Mouse (Mus musculus) liver, postnatal 0 days (tissue): ENCODE data around the gene Zbed3. TPM values are rescaled to one million over a fixed set of nuclear protein-coding genes. Genes with fewer than 3 reads are reported as not detected.

Source experiments
- ATAC-seq: fragments of 200-750 bp; cut with Nextera tagmentation; 2 replicates; pipeline ENCODE4 v1.8.0; 2017; ENCODE audit warnings: mild to moderate bottlenecking, moderate library complexity
- DNase-seq: peaks from one replicate; pipeline ENCODE4 v3.0.0-alpha.2; 2016
- H3K27ac ChIP-seq: fragments of 300-500 bp; sonication (generic); 2 replicates; pipeline ENCODE4 v1.5.1; 2014; ENCODE audit warnings: antibody characterized with exemption, moderate library complexity, mild to moderate bottlenecking, low read depth
- H3K27me3 ChIP-seq: fragments of 300-500 bp; sonication (generic); 2 replicates; pipeline ENCODE4 v1.6.1; 2014; ENCODE audit warnings: low read length, control low read depth, mixed read lengths; ENCODE audit not compliant: insufficient read depth
- H3K36me3 ChIP-seq: fragments of 300-500 bp; sonication (generic); replicated peaks from 2 replicates; pipeline ENCODE4 v1.6.1; 2014; ENCODE audit warnings: mild to moderate bottlenecking, control low read depth, low read length, moderate library complexity, mixed read lengths; ENCODE audit not compliant: insufficient read depth
- H3K4me1 ChIP-seq: fragments of 300-500 bp; sonication (generic); 2 replicates; pipeline ENCODE4 v1.6.1; 2014; ENCODE audit warnings: antibody characterized with exemption, mild to moderate bottlenecking, control low read depth; ENCODE audit not compliant: insufficient read depth
- H3K4me2 ChIP-seq: fragments of 300-500 bp; sonication (generic); 2 replicates; pipeline ENCODE4 v1.6.1; 2014; ENCODE audit warnings: low read depth, mild to moderate bottlenecking, low read length, moderate library complexity, mixed read lengths
- H3K4me3 ChIP-seq: fragments of 300-500 bp; sonication (generic); 2 replicates; pipeline ENCODE4 v1.5.1; 2014; ENCODE audit warnings: low read depth, low read length
- H3K9ac ChIP-seq: fragments of 300-500 bp; sonication (generic); replicated peaks from 2 replicates; pipeline ENCODE4 v1.6.1; 2014; ENCODE audit warnings: mild to moderate bottlenecking, moderate library complexity
- H3K9me3 ChIP-seq: fragments of 300-500 bp; sonication (generic); 2 replicates; pipeline ENCODE4 v1.6.1; 2016; ENCODE audit warnings: mild to moderate bottlenecking, control low read depth, low read length, mixed read lengths
- CTCF ChIP-seq: sonication (generic); IDR thresholded peaks from 2 replicates; pipeline ENCODE4 v1.5.1; 2016; ENCODE audit warnings: antibody characterized with exemption, low read depth
- EP300 ChIP-seq: IDR thresholded peaks from 2 replicates; pipeline ENCODE4 v1.6.1; 2016; ENCODE audit warnings: antibody characterized with exemption, low read depth, mild to moderate bottlenecking
- WGBS: fragments of 180-500 bp; shearing (Covaris S2); extraction: QIAGEN DNeasy Blood & Tissue Kit; methylation state at CpG from one replicate; pipeline ENCODE4 v1.1.7; 2014; ENCODE audit not compliant: insufficient replicate concordance; 5-methylcytosine and 5-hydroxymethylcytosine counted together
- polyA plus RNA-seq: library from polyadenylated mRNA; unstranded; fragments of >200 nt; fragmentation: Nextera tagmentation; extraction: Ambion mirVana; gene quantifications from 2 replicates; pipeline ENCODE4 v1.2.1, GENCODE M21; 2015

Zbed3 gene
- polyA plus RNA-seq, 1 experiment from 2014 or later, result 5.7 TPM

DNA sequence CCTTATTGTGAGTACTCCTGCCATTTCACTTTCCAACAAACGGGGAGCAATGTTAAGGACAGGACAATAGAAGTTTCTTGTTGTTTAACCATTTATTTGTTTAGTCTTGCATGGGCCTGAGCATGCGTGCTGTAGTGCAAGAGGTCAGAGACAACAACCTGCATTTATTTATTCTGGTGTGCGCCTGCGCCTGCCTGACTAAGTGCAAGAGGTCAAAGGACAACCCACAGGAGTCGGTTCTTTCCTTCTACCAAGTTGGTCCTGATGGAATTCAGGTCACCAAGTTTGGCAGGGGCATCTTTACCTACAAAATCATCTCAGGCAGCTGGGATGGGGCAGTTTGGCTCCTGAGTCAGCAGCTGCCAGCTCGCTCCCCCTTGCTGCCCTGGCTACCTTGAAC lies 22.5 kb downstream of the Zbed3 start:
- no peak for DNase-seq
- Histone ChIP-seq H3K27ac (no peak overlapping the region), H3K9ac (no peak overlapping the region), H3K4me2 (no peak overlapping the region), H3K36me3 (peaks cover 6% of the 10 kb centered on the region), H3K27me3 (no peaks in the 10 kb centered on the region), H3K4me3 (no peak overlapping the region), H3K9me3 (no peaks in the 10 kb centered on the region), H3K4me1 (no peaks in the 10 kb centered on the region)
- no peak for ATAC-seq
- 63% methylated on average over 6 of the region's 6 CpGs for WGBS
- TF ChIP-seq EP300 (no peak), CTCF (no peak)

DNA sequence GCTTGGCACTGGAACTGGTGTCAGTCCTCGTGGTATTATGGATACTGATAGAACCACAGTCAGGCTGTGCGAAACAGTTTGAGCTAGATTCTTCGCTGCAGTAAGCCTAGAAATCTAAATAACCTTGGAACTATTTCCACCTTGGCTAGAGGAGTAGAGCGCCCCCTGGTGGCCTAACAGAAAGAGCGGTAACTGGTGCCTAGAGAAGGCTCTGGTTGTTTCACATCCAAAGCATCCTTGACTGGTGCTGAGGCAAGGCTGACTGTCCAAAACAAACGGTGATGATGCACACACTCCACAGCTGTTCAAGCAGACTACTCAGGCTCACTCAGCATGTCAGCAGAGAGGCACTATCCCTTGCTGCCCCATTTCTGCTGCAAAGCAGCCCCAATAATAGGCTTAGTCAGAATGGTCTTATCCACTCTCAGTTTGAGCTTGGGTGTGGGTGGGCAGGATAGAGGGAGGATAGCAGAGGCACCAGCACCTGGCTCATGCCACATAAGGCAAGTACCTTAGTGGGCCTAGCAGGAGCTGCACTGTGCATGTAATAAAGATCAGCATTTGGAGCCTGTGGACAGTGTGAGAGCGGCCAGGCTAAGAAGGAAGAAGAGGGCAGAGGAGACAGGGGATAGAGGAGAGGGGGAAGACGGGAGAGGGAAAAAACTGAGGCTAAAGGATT lies 23.7 kb downstream of the Zbed3 start:
- no peaks in the 10 kb centered on the region for H3K27me3 ChIP-seq
- H3K9ac ChIP-seq, result no peak overlapping the region
- no peaks in the 10 kb centered on the region for H3K4me1 ChIP-seq
- TF ChIP-seq CTCF, result peak; percentile 93
- no peak for TF ChIP-seq EP300
- H3K4me2 ChIP-seq, result no peak overlapping the region
- ATAC-seq, result peak; percentile 56; the same call in 1 of the 2 replicates
- H3K36me3 ChIP-seq, result peaks cover 19% of the 10 kb centered on the region
- no peaks in the 10 kb centered on the region for H3K9me3 ChIP-seq
- WGBS, result 31% methylated on average over 8 of the region's 8 CpGs
- H3K4me3 ChIP-seq, result no peak overlapping the region
- H3K27ac ChIP-seq, result no peak overlapping the region
- DNase-seq, result peak; percentile 81

DNA sequence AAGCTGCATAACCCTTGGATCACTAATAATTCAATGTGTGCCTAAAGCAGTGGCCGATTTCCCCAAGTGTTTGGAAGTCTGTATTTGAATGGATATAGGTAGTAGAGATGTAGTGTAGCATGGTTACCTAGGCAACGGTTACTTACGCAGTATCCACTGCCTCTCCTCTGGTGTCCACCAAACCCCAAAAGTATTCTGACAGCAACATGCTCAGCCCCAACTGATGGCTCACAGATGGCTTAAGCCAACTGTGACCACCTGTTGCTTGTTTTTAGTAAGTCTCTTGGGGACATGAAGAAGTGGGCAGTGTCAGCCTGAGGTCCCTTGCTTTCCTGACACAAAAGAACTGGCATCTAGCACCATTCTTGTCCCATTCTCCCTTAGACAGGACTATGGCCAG lies 25.1 kb downstream of the Zbed3 start:
- DNase-seq, result no peak
- WGBS, result 88% methylated on average over 3 of the region's 3 CpGs

GRCm38 (mm10) chr13:95358223-95358622 lies 34.8 kb downstream of the Zbed3 start:
- no peaks in the 10 kb centered on the region for H3K27me3 ChIP-seq
- H3K9ac ChIP-seq, result no peak overlapping the region
- H3K4me1 ChIP-seq, result no peaks in the 10 kb centered on the region
- no peak overlapping the region for H3K27ac ChIP-seq
- no peak for ATAC-seq
- WGBS, result 40% methylated on average over 2 of the region's 2 CpGs
- H3K4me3 ChIP-seq, result no peak overlapping the region
- DNase-seq, result no peak
- no peak overlapping the region for H3K4me2 ChIP-seq
- TF ChIP-seq EP300 (no peak), CTCF (no peak)
- H3K36me3 ChIP-seq, result peaks cover 89% of the 10 kb centered on the region
- H3K9me3 ChIP-seq, result no peaks in the 10 kb centered on the region

More for the DNA sequence above, 25.1 kb downstream of the Zbed3 start:
- Histone ChIP-seq H3K4me1 (no peaks in the 10 kb centered on the region), H3K9ac (no peak overlapping the region), H3K27me3 (no peaks in the 10 kb centered on the region), H3K4me3 (no peak overlapping the region), H3K36me3 (peaks cover 30% of the 10 kb centered on the region), H3K9me3 (no peaks in the 10 kb centered on the region), H3K27ac (no peak overlapping the region), H3K4me2 (no peak overlapping the region)
- ATAC-seq, result no peak
- no peak for TF ChIP-seq EP300
- no peak for TF ChIP-seq CTCF

DNA sequence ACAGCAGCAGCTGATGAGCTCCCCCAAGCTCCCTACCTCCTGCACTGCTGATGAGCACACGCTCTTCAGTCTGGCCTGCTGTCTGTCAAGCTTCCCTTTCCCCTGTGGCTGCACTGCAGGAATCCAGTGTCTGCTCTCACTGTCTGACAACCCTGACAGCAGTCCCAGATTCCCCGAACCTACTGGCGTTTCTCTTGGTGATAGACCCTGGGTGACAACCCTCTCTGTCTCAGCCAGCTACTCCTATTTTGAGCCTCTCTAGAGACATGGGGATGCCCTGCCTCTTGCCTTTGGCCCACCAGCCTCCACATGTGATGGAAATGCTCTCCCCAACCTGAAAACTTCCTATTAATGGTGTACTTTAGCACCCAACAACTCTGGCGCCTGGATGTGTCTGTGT lies 40.0 kb downstream of the Zbed3 start:
- no peak overlapping the region for H3K4me2 ChIP-seq
- H3K27ac ChIP-seq, result no peak overlapping the region
- no peaks in the 10 kb centered on the region for H3K4me1 ChIP-seq
- H3K9ac ChIP-seq, result no peak overlapping the region
- peaks cover 78% of the 10 kb centered on the region for H3K36me3 ChIP-seq
- TF ChIP-seq EP300, result no peak
- no peaks in the 10 kb centered on the region for H3K27me3 ChIP-seq
- H3K4me3 ChIP-seq, result no peak overlapping the region
- 75% methylated on average over 4 of the region's 4 CpGs for WGBS
- DNase-seq (no peak), ATAC-seq (no peak)
- H3K9me3 ChIP-seq, result no peaks in the 10 kb centered on the region

- WGBS, result 64% methylated on average over 8 of the region's 8 CpGs
Observed at GRCm38 (mm10) chr13:95366356-95366755, 42.9 kb downstream of the Zbed3 start.

More at GRCm38 (mm10) chr13:95366356-95366755, 42.9 kb downstream of the Zbed3 start:
- TF ChIP-seq CTCF (no peak), EP300 (no peak)
- peaks cover 82% of the 10 kb centered on the region for H3K36me3 ChIP-seq
- ATAC-seq (peak; percentile 40; the same call in 1 of the 2 replicates), DNase-seq (no peak)
- H3K27ac ChIP-seq, result no peak overlapping the region
- no peak overlapping the region for H3K9ac ChIP-seq
- H3K4me1 ChIP-seq, result no peaks in the 10 kb centered on the region
- H3K4me3 ChIP-seq, result no peak overlapping the region
- H3K9me3 ChIP-seq, result no peaks in the 10 kb centered on the region
- H3K27me3 ChIP-seq, result no peaks in the 10 kb centered on the region
- no peak overlapping the region for H3K4me2 ChIP-seq
